Mouse (Mus musculus) intestine, embryonic 16.5 days (tissue): ENCODE measurements around the gene Gpatch2. TPM values are rescaled to one million over a fixed set of nuclear protein-coding genes. Genes with fewer than 3 reads are reported as not detected.
A peak's percentile ranks its signal among the peaks of the same experiment; 100 is the strongest.

Experiments used
- ATAC-seq: fragments of 200-750 bp; cut with Nextera tagmentation; 2 replicates; pipeline ENCODE4 v1.8.0; 2017; ENCODE audit warnings: moderate TSS enrichment, moderate library complexity
- H3K27ac ChIP-seq: fragments of 300-500 bp; sonication (generic); 2 replicates; pipeline ENCODE4 v1.5.1; 2014; ENCODE audit warnings: mild to moderate bottlenecking, low read length
- H3K27me3 ChIP-seq: fragments of 300-500 bp; sonication (generic); replicated peaks from 2 replicates; pipeline ENCODE4 v1.6.1; 2014; ENCODE audit warnings: low read length, control low read depth, mixed read lengths; ENCODE audit not compliant: control insufficient read depth, insufficient read depth
- H3K36me3 ChIP-seq: fragments of 300-500 bp; sonication (generic); 2 replicates; pipeline ENCODE4 v1.6.1; 2014; ENCODE audit warnings: low read length, control low read depth; ENCODE audit not compliant: control insufficient read depth, insufficient read depth
- H3K4me1 ChIP-seq: fragments of 300-500 bp; sonication (generic); 2 replicates; pipeline ENCODE4 v1.6.1; 2014; ENCODE audit warnings: low read length, control low read depth, mixed read lengths; ENCODE audit not compliant: control insufficient read depth, insufficient read depth
- H3K4me2 ChIP-seq: fragments of 300-500 bp; sonication (generic); 2 replicates; pipeline ENCODE4 v1.6.1; 2014; ENCODE audit warnings: low read depth, low read length, control low read depth
- H3K4me3 ChIP-seq: fragments of 300-500 bp; sonication (generic); 2 replicates; pipeline ENCODE4 v1.5.1; 2014; ENCODE audit warnings: mild to moderate bottlenecking, low read length
- H3K9ac ChIP-seq: fragments of 300-500 bp; sonication (generic); 2 replicates; pipeline ENCODE4 v1.6.1; 2014; ENCODE audit warnings: low read depth, low read length
- H3K9me3 ChIP-seq: fragments of 300-500 bp; sonication (generic); 2 replicates; pipeline ENCODE4 v1.6.1; 2016; ENCODE audit warnings: low read length, control low read depth; ENCODE audit not compliant: control insufficient read depth
- WGBS: fragments of 180-500 bp; shearing (Covaris S2); extraction: QIAGEN DNeasy Blood & Tissue Kit; methylation state at CpG from one replicate; pipeline ENCODE4 v1.1.7; 2014; 5-methylcytosine and 5-hydroxymethylcytosine counted together
- polyA plus RNA-seq: library from polyadenylated mRNA; unstranded; fragments of >200 nt; fragmentation: Nextera tagmentation; extraction: Ambion mirVana; gene quantifications from 2 replicates; pipeline ENCODE4 v1.2.1, GENCODE M21; 2015

The Gpatch2 gene
- 16.5 and 17.0 TPM in 2 replicates for polyA plus RNA-seq

- peak within 1 kb of the TSS; percentile 92 for H3K4me3 ChIP-seq
- peak within 1 kb of the TSS; percentile 78 for H3K27ac ChIP-seq
- H3K27me3 ChIP-seq: no peaks in the 10 kb centered on the region
- H3K4me2 ChIP-seq: peak within 1 kb of the TSS; percentile 74
- no peaks in the 10 kb centered on the region for H3K36me3 ChIP-seq
- H3K9me3 ChIP-seq: no peaks in the 10 kb centered on the region
- WGBS: under 1% methylated on average over 57 of the region's 58 CpGs
- peak within 1 kb of the TSS; percentile 97 for H3K9ac ChIP-seq
- peak; percentile 85 for ATAC-seq
- H3K4me1 ChIP-seq: no peaks in the 10 kb centered on the region; the same call in none of the 2 replicates
Observed at GRCm38 (mm10) chr1:187215181-187216116, at the start of gene Gpatch2, which contains the start of gene Spata17. Gpatch2 (plus strand) TSS chr1:187215508. Spata17 (minus strand) TSS chr1:187215465.

GRCm38 (mm10) chr1:187169646-187170045 lies 45.7 kb upstream of the Gpatch2 start:
- WGBS: 79% methylated on average over 7 of the region's 7 CpGs
- Histone ChIP-seq H3K4me2 (no peak overlapping the region), H3K27me3 (no peaks in the 10 kb centered on the region), H3K4me1 (no peaks in the 10 kb centered on the region), H3K36me3 (no peaks in the 10 kb centered on the region), H3K9ac (no peak overlapping the region), H3K27ac (no peak overlapping the region), H3K9me3 (no peaks in the 10 kb centered on the region), H3K4me3 (no peak overlapping the region)
- no peak for ATAC-seq

- Histone ChIP-seq H3K9ac (no peak overlapping the region), H3K9me3 (no peaks in the 10 kb centered on the region), H3K36me3 (no peaks in the 10 kb centered on the region), H3K27me3 (no peaks in the 10 kb centered on the region), H3K4me1 (no peaks in the 10 kb centered on the region), H3K4me2 (no peak overlapping the region), H3K27ac (no peak overlapping the region), H3K4me3 (no peak overlapping the region)
- 63% methylated on average over 3 of the region's 3 CpGs for WGBS
- no peak for ATAC-seq
Observed at GRCm38 (mm10) chr1:187170361-187170760, 44.9 kb upstream of the Gpatch2 start.

GRCm38 (mm10) chr1:187175991-187176390 lies 39.3 kb upstream of the Gpatch2 start:
- Histone ChIP-seq H3K9me3 (no peaks in the 10 kb centered on the region), H3K27ac (no peak overlapping the region), H3K4me2 (no peak overlapping the region), H3K4me1 (no peaks in the 10 kb centered on the region), H3K4me3 (no peak overlapping the region), H3K27me3 (no peaks in the 10 kb centered on the region), H3K36me3 (no peaks in the 10 kb centered on the region), H3K9ac (no peak overlapping the region)
- ATAC-seq: no peak
- WGBS: 83% methylated on average over 1 of the region's 1 CpGs

GRCm38 (mm10) chr1:187178546-187178945 lies 36.8 kb upstream of the Gpatch2 start:
- 73% methylated on average over 1 of the region's 1 CpGs for WGBS
- Histone ChIP-seq H3K9ac (no peak overlapping the region), H3K9me3 (no peaks in the 10 kb centered on the region)

GRCm38 (mm10) chr1:187205506-187205905 lies 9.8 kb upstream of the Gpatch2 start:
- no peak for ATAC-seq
- no peaks in the 10 kb centered on the region for H3K36me3 ChIP-seq
- H3K9me3 ChIP-seq: no peaks in the 10 kb centered on the region
- 70% methylated on average over 6 of the region's 6 CpGs for WGBS
- no peak overlapping the region for H3K4me2 ChIP-seq
- no peaks in the 10 kb centered on the region for H3K4me1 ChIP-seq
- H3K9ac ChIP-seq: no peak overlapping the region
- no peak overlapping the region for H3K4me3 ChIP-seq
- no peak overlapping the region for H3K27ac ChIP-seq
- H3K27me3 ChIP-seq: no peaks in the 10 kb centered on the region

More at GRCm38 (mm10) chr1:187178546-187178945, 36.8 kb upstream of the Gpatch2 start:
- H3K4me3 ChIP-seq: no peak overlapping the region
- no peaks in the 10 kb centered on the region for H3K27me3 ChIP-seq
- H3K36me3 ChIP-seq: no peaks in the 10 kb centered on the region
- H3K4me2 ChIP-seq: no peak overlapping the region
- ATAC-seq: no peak
- no peak overlapping the region for H3K27ac ChIP-seq
- no peaks in the 10 kb centered on the region for H3K4me1 ChIP-seq

- Histone ChIP-seq H3K27me3 (no peaks in the 10 kb centered on the region), H3K4me2 (no peak overlapping the region), H3K9me3 (no peaks in the 10 kb centered on the region), H3K4me3 (no peak overlapping the region), H3K4me1 (no peaks in the 10 kb centered on the region; the same call in 1 of the 2 replicates), H3K27ac (no peak overlapping the region), H3K36me3 (no peaks in the 10 kb centered on the region), H3K9ac (no peak overlapping the region)
- 52% methylated on average over 4 of the region's 4 CpGs for WGBS
- ATAC-seq: no peak
Observed at GRCm38 (mm10) chr1:187209496-187209895, 5.8 kb upstream of the Gpatch2 start.

- H3K36me3 ChIP-seq: no peaks in the 10 kb centered on the region
- ATAC-seq: peak; percentile 48
Observed at GRCm38 (mm10) chr1:187210736-187211135, 4.6 kb upstream of the Gpatch2 start.

GRCm38 (mm10) chr1:187216620-187217410 lies 1.5 kb downstream of the Gpatch2 start:
- no peaks in the 10 kb centered on the region for H3K9me3 ChIP-seq
- 87% methylated on average over 9 of the region's 9 CpGs for WGBS

More at GRCm38 (mm10) chr1:187210736-187211135, 4.6 kb upstream of the Gpatch2 start:
- H3K9ac ChIP-seq: no peak overlapping the region
- H3K4me3 ChIP-seq: no peak overlapping the region
- H3K4me1 ChIP-seq: no peaks in the 10 kb centered on the region; the same call in 1 of the 2 replicates
- peak overlapping the region; percentile 63 for H3K27ac ChIP-seq
- H3K27me3 ChIP-seq: no peaks in the 10 kb centered on the region
- no peak overlapping the region for H3K4me2 ChIP-seq
- H3K9me3 ChIP-seq: no peaks in the 10 kb centered on the region
- WGBS: 68% methylated on average over 4 of the region's 4 CpGs

More at GRCm38 (mm10) chr1:187216620-187217410, 1.5 kb downstream of the Gpatch2 start:
- no peaks in the 10 kb centered on the region for H3K36me3 ChIP-seq
- no peak for ATAC-seq
- H3K27ac ChIP-seq: no peak overlapping the region
- no peak overlapping the region for H3K4me3 ChIP-seq
- H3K27me3 ChIP-seq: no peaks in the 10 kb centered on the region
- no peak overlapping the region for H3K4me2 ChIP-seq
- no peaks in the 10 kb centered on the region; the same call in 1 of the 2 replicates for H3K4me1 ChIP-seq
- H3K9ac ChIP-seq: no peak overlapping the region
